ENCODE assay signal across 23 mouse cellular contexts in genomic region chr10:117803870-117804850, GRCm38 (mm10). TPM values are rescaled to one million over a fixed set of nuclear protein-coding genes. Genes with fewer than 3 reads are reported as not detected.
DNase-seq lines count a peak whose midpoint lies in the region; ATAC-seq and TF ChIP-seq lines count a peak whose summit lies in the region.
"Had no signal": no experiment of that assay in that cellular context is flagged by ENCODE, and none has a peak within 500 bp of the region (broad histone marks: within the 10 kb centered on the region; RNA-seq: fewer than 3 reads in every experiment).

No protein-coding gene starts in this region.

- peak; percentile 80 for ATAC-seq in megakaryocyte-erythroid progenitor cell, adult 5-6 weeks (replicated peaks; ENCODE audit: low FRiP score, low TSS enrichment, poor library complexity, severe bottlenecking)
- ATAC-seq: forebrain, embryonic 13.5 days; intestine, embryonic 16.5 days had no signal

- peak overlapping the region; percentile 57 to 74 for H3K4me3 ChIP-seq in MEL (ENCODE audit: control insufficient read depth in 1 of 2, insufficient read depth in 1 of 2, low read depth in 2 of 2, low read length in 2 of 2)
- H3K4me3 ChIP-seq in heart, embryonic 10.5 days, result no peak overlapping the region
- H3K4me3 ChIP-seq: embryonic facial prominence, embryonic 10.5 days; forebrain, embryonic 13.5 days; hindbrain, embryonic 12.5 days; layer of hippocampus, adult 2 months; midbrain, embryonic 12.5 days; myocyte had no signal

- no peaks in the 10 kb centered on the region; the same call in 1 of the 2 replicates for H3K79me2 ChIP-seq in MEL (ENCODE audit: control insufficient read depth, insufficient read depth, low read length, poor library complexity)

- TF ChIP-seq EP300 in MEL (IDR thresholded peaks at IDR 0.05; ENCODE audit: low read depth in 1 of 2, low read length in 2 of 2), result peak; percentile 12 to 74; a peak in 2 of 4 replicates

- H3K36me3 ChIP-seq in MEL (ENCODE audit: control insufficient read depth in 1 of 2, insufficient read depth in 2 of 2, low read length in 2 of 2), result peaks cover 0 to 12% of the 10 kb centered on the region in 2 experiments; a peak in 2 of 4 replicates
- H3K36me3 ChIP-seq in heart, embryonic 10.5 days, result no peaks in the 10 kb centered on the region
- H3K36me3 ChIP-seq: embryonic facial prominence, embryonic 10.5 days; hindbrain, embryonic 12.5 days; midbrain, embryonic 12.5 days had no signal

- H3K4me1 ChIP-seq in MEL (ENCODE audit: control insufficient read depth in 1 of 2, insufficient read depth in 2 of 2, low read length in 2 of 2), result peaks cover 0 to 14% of the 10 kb centered on the region in 2 experiments; a peak in 2 of 4 replicates
- 0 out of 2 replicates have a peak, but pooled peaks cover 3% of the 10 kb centered on the region for H3K4me1 ChIP-seq in heart, embryonic 10.5 days
- H3K4me1 ChIP-seq: forebrain, embryonic 13.5 days had no signal

- H3K9me3 ChIP-seq in MEL (replicated peaks; ENCODE audit: insufficient read depth, low read length), result no peaks in the 10 kb centered on the region
- H3K9me3 ChIP-seq in heart, embryonic 10.5 days, result no peaks in the 10 kb centered on the region
- H3K9me3 ChIP-seq: embryonic facial prominence, embryonic 10.5 days; forebrain, embryonic 13.5 days; hindbrain, embryonic 12.5 days; midbrain, embryonic 12.5 days had no signal

- peak; percentile 31 to 72; a peak in 2 of 4 replicates for TF ChIP-seq POLR2A in MEL (IDR thresholded peaks at IDR 0.05; ENCODE audit: control insufficient read depth in 1 of 2, insufficient read depth in 1 of 2, low read depth in 1 of 2, low read length in 2 of 2, poor library complexity in 1 of 2)

- H3K27me3 ChIP-seq in MEL (ENCODE audit: control insufficient read depth in 1 of 2, insufficient read depth in 2 of 2, low read length in 2 of 2), result no peaks in the 10 kb centered on the region
- H3K27me3 ChIP-seq in heart, embryonic 10.5 days (ENCODE audit: insufficient read depth, poor library complexity, severe bottlenecking), result no peaks in the 10 kb centered on the region
- H3K27me3 ChIP-seq: forebrain, embryonic 13.5 days; hindbrain, embryonic 12.5 days; midbrain, embryonic 12.5 days had no signal

- H3K27ac ChIP-seq in MEL (ENCODE audit: control insufficient read depth, low read depth, low read length), result peak overlapping the region; percentile 81
- no peak overlapping the region for H3K27ac ChIP-seq in heart, embryonic 10.5 days
- H3K27ac ChIP-seq: embryonic facial prominence, embryonic 10.5 days; forebrain, embryonic 13.5 days; hindbrain, embryonic 12.5 days; kidney, postnatal 0 days; layer of hippocampus, adult 2 months; midbrain, embryonic 12.5 days had no signal

- peak; percentile 34 for DNase-seq in thymus, postnatal 14 days
- no peak for DNase-seq in thymus, postnatal 10 days (ENCODE audit: low spot score in 2 of 2)
- DNase-seq in MEL (ENCODE audit: low read depth, low spot score), result peak; percentile 91
- DNase-seq in induced T-regulatory cell, adult 2 months (ENCODE audit: low read depth), result peak; percentile 75
- DNase-seq in urinary bladder, postnatal 14 days (ENCODE audit: low spot score), result no peak
- no peak for DNase-seq in heart, embryonic 10.5 days (ENCODE audit: low spot score)
- no peak for DNase-seq in embryo, embryonic 9.5 days (ENCODE audit: extremely low spot score)
- DNase-seq: adrenal gland, adult 2 months; cerebellum, adult 11-12 months; cerebellum, postnatal 25 days; heart, adult 18-20 months; left cerebral cortex, postnatal 4 days; lung, adult 18-20 months; thymus, adult 2 months had no signal

- 85% methylated on average over 31 of the region's 31 CpGs for WGBS in heart, embryonic 10.5 days

- TF ChIP-seq CTCF in MEL (IDR thresholded peaks at IDR 0.05 in 2 of 3, conservative IDR thresholded peaks at IDR 0.05 in 1 of 3; ENCODE audit: control insufficient read depth in 1 of 3, insufficient read depth in 1 of 3, low read depth in 2 of 3, low read length in 3 of 3, poor library complexity in 1 of 3, severe bottlenecking in 1 of 3), result no peak

- no peak for TF ChIP-seq RAD21 in MEL (IDR thresholded peaks at IDR 0.05; ENCODE audit: low read depth, low read length)

- H3K9ac ChIP-seq in MEL (ENCODE audit: control insufficient read depth, low read depth, low read length, poor library complexity, severe bottlenecking), result peak overlapping the region; percentile 44
- H3K9ac ChIP-seq: forebrain, embryonic 13.5 days; hindbrain, embryonic 12.5 days; midbrain, embryonic 12.5 days had no signal

TF ChIP-seq in MEL, 35 proteins besides CTCF, POLR2A, EP300 and RAD21:
- TF ChIP-seq MAFK (IDR thresholded peaks at IDR 0.05; ENCODE audit: borderline replicate concordance, low read depth, low read length) (no peak), NRF1 (IDR thresholded peaks at IDR 0.05; ENCODE audit: insufficient read depth, low read depth, low read length, poor library complexity, severe bottlenecking) (peak; percentile 83), MAZ (IDR thresholded peaks at IDR 0.05; ENCODE audit: low read depth, low read length) (peak; percentile 59; the same call in 1 of the 2 replicates), TBP (IDR thresholded peaks at IDR 0.05; ENCODE audit: low read depth, low read length) (peak; percentile 34), TAL1 (IDR thresholded peaks at IDR 0.05; ENCODE audit: low read length) (peak; percentile 22; the same call in 1 of the 2 replicates), MYC (IDR thresholded peaks at IDR 0.05; ENCODE audit: low read depth, low read length) (peak; percentile 78; the same call in 1 of the 2 replicates), HCFC1 (IDR thresholded peaks at IDR 0.05; ENCODE audit: low read depth, low read length) (peak; percentile 11; the same call in 1 of the 2 replicates), MXI1 (IDR thresholded peaks at IDR 0.05; ENCODE audit: low read depth, low read length) (peak; percentile 83), USF2 (IDR thresholded peaks at IDR 0.05; ENCODE audit: borderline replicate concordance in 1 of 2, insufficient read depth in 1 of 2, low read depth in 1 of 2, low read length in 2 of 2) (no peak), CHD2 (IDR thresholded peaks at IDR 0.05; ENCODE audit: low read length) (no peak), SIN3A (IDR thresholded peaks at IDR 0.05; ENCODE audit: low read length) (peak; percentile 26), NELFE (IDR thresholded peaks at IDR 0.05; ENCODE audit: low read depth, low read length) (peak; percentile 68), TCF12 (IDR thresholded peaks at IDR 0.05; ENCODE audit: low read depth, low read length) (peak; percentile 5; the same call in 1 of the 2 replicates), MYB (IDR thresholded peaks at IDR 0.05; ENCODE audit: low read depth, low read length) (peak; percentile 72), SMC3 (IDR thresholded peaks at IDR 0.05; ENCODE audit: low read depth, low read length) (no peak), BHLHE40 (IDR thresholded peaks at IDR 0.05; ENCODE audit: borderline replicate concordance, low read depth, low read length) (peak; percentile 34; the same call in 1 of the 2 replicates), MAX (IDR thresholded peaks at IDR 0.05; ENCODE audit: low read length) (peak; percentile 87), RCOR1 (IDR thresholded peaks at IDR 0.05; ENCODE audit: low read depth, low read length) (peak; percentile 24; the same call in 1 of the 2 replicates)

RNA-seq across cellular contexts. Expression of gene Nup107, which starts 11.7 kb away (rescaled TPM):
- 77.8 and 80.2 TPM in 2 replicates for total RNA-seq in MEL (2012; rRNA removed)
- polyA plus RNA-seq in MEL (2012; ENCODE audit: insufficient read depth in 1 of 2, insufficient read length in 2 of 2, low read depth in 1 of 2, low replicate concordance in 2 of 2, missing spikeins in 1 of 2), result 10 to 100 TPM in 1 of 2 experiments, not detected in 1; 91.6 TPM
- 87.2 and 100 TPM in 2 replicates for total RNA-seq in megakaryocyte-erythroid progenitor cell, adult 5-6 weeks (2014; fragmentation: Nextera tagmentation)
- 128 and 133 TPM in 2 replicates for total RNA-seq in megakaryocyte-erythroid progenitor cell, adult 5-6 weeks (2017)
- polyA plus RNA-seq in heart, embryonic 10.5 days (2016; fragmentation: Nextera tagmentation; extraction: Ambion mirVana), result 75.0 and 84.0 TPM in 2 replicates

RNA-seq across cellular contexts. Expression of gene Rap1b, which starts 41.7 kb away (rescaled TPM):
- total RNA-seq in MEL (2012; rRNA removed), result 42.3 and 47.4 TPM in 2 replicates
- polyA plus RNA-seq in MEL (2012; ENCODE audit: insufficient read depth in 1 of 2, insufficient read length in 2 of 2, low read depth in 1 of 2, low replicate concordance in 2 of 2, missing spikeins in 1 of 2), result 10 to 100 TPM; 83.3 to 89.1 TPM
- total RNA-seq in megakaryocyte-erythroid progenitor cell, adult 5-6 weeks (2014; fragmentation: Nextera tagmentation), result 56.8 and 92.2 TPM in 2 replicates
- total RNA-seq in megakaryocyte-erythroid progenitor cell, adult 5-6 weeks (2017), result 67.4 and 73.2 TPM in 2 replicates
- 132 and 170 TPM in 2 replicates for polyA plus RNA-seq in heart, embryonic 10.5 days (2016; fragmentation: Nextera tagmentation; extraction: Ambion mirVana)

RNA-seq across cellular contexts. Expression of gene Slc35e3, which starts 58.0 kb away (rescaled TPM):
- total RNA-seq in MEL (2012; rRNA removed), result 3.0 and 3.7 TPM in 2 replicates
- polyA plus RNA-seq in MEL (2012; ENCODE audit: insufficient read depth in 1 of 2, insufficient read length in 2 of 2, low read depth in 1 of 2, low replicate concordance in 2 of 2, missing spikeins in 1 of 2), result 1 to 10 TPM in 1 of 2 experiments, not detected in 1; 7.4 TPM
- total RNA-seq in megakaryocyte-erythroid progenitor cell, adult 5-6 weeks (2014; fragmentation: Nextera tagmentation), result 1.3 and 7.2 TPM in 2 replicates
- total RNA-seq in megakaryocyte-erythroid progenitor cell, adult 5-6 weeks (2017), result 5.0 and 5.2 TPM in 2 replicates
- 10.5 and 14.9 TPM in 2 replicates for polyA plus RNA-seq in heart, embryonic 10.5 days (2016; fragmentation: Nextera tagmentation; extraction: Ambion mirVana)

Comparison
In these comparisons a context has a peak if more than half of its experiments do, and no peak if none do; other contexts are left out.
1. DNase-seq: peak in thymus, postnatal 14 days (single experiment), MEL (single experiment) and induced T-regulatory cell, adult 2 months (single experiment); none in thymus, postnatal 10 days (0 of 2), urinary bladder, postnatal 14 days (single experiment), heart, embryonic 10.5 days (single experiment) and embryo, embryonic 9.5 days (single experiment).